Mouse (Mus musculus) heart, postnatal 4 days (tissue): Measurements from ENCODE around the gene Tgfa. TPM values are rescaled to one million over a fixed set of nuclear protein-coding genes. Genes with fewer than 3 reads are reported as not detected.
A peak's percentile ranks its signal among the peaks of the same experiment; 100 is the strongest.

Experiments used
- DNase-seq: peaks from one replicate; pipeline ENCODE4 v3.0.0; 2021
- total RNA-seq, 2 experiments: library from RNA; stranded (reverse); gene quantifications; 2 replicates each; pipeline ENCODE4 v1.2.3; 2021

Tgfa gene
- total RNA-seq, 2 experiments from 2014 or later = 3.5 to 4.6 TPM

- peak; percentile 9 for DNase-seq
These were observed 38.7 kb downstream of the Tgfa start for GRCm38 (mm10) chr6:86233512-86234430.

GRCm38 (mm10) chr6:86244866-86245265 is 49.8 kb downstream of the Tgfa start:
- DNase-seq = no peak

GRCm38 (mm10) chr6:86245965-86246364 is 50.9 kb downstream of the Tgfa start:
- no peak for DNase-seq

GRCm38 (mm10) chr6:86248562-86248961 is 53.5 kb downstream of the Tgfa start:
- DNase-seq = no peak

GRCm38 (mm10) chr6:86249042-86249441 is 54.0 kb downstream of the Tgfa start:
- no peak for DNase-seq

GRCm38 (mm10) chr6:86250236-86250635 is 55.2 kb downstream of the Tgfa start:
- DNase-seq = no peak

- no peak for DNase-seq
These were observed 55.8 kb downstream of the Tgfa start for GRCm38 (mm10) chr6:86250830-86251229.

GRCm38 (mm10) chr6:86252176-86253125 is 57.4 kb downstream of the Tgfa start:
- no peak for DNase-seq

GRCm38 (mm10) chr6:86255899-86256298 is 60.9 kb downstream of the Tgfa start:
- no peak for DNase-seq

GRCm38 (mm10) chr6:86259242-86259641 is 64.2 kb downstream of the Tgfa start:
- no peak for DNase-seq

GRCm38 (mm10) chr6:86260322-86261050 is 65.5 kb downstream of the Tgfa start:
- DNase-seq = no peak

GRCm38 (mm10) chr6:86266786-86267185 is 71.8 kb downstream of the Tgfa start:
- DNase-seq = no peak

GRCm38 (mm10) chr6:86270373-86271068 is 75.5 kb downstream of the Tgfa start:
- DNase-seq = no peak

- no peak for DNase-seq
These were observed 76.1 kb downstream of the Tgfa start for GRCm38 (mm10) chr6:86271130-86271529.

GRCm38 (mm10) chr6:86275704-86276103 is 80.7 kb downstream of the Tgfa start:
- no peak for DNase-seq

GRCm38 (mm10) chr6:86276816-86277215 is 81.8 kb downstream of the Tgfa start:
- DNase-seq = no peak

GRCm38 (mm10) chr6:86277620-86278019 is 82.6 kb downstream of the Tgfa start:
- no peak for DNase-seq

GRCm38 (mm10) chr6:86281573-86282210 is 86.7 kb downstream of the Tgfa start:
- DNase-seq = no peak

- DNase-seq = peak; percentile 25
These were observed 98.3 kb downstream of the Tgfa start for GRCm38 (mm10) chr6:86293301-86293700.

- DNase-seq = no peak
These were observed 100.4 kb downstream of the Tgfa start for GRCm38 (mm10) chr6:86295451-86295850.

GRCm38 (mm10) chr6:86296126-86296525 is 101.1 kb downstream of the Tgfa start:
- DNase-seq = no peak
